Mouse (Mus musculus): ENCODE results near the gene Vgll4.

DNA sequence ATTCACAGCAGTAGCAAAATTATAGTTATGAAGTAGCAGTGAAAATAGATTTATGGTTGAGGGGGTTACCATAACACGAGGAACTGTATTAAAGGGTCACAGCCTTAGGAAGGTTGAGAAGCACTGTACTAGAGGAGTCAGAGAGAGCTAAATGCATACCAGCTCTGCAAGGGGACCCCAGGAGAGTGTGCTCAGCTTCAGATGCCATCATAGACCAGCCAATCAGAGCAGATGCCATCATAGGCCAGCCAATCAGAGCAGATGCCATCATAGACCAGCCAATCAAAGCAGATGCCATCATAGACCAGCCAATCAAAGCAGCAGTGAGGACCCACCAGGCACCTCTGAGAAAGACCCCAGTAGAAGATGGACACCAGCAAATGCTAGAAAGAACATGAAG, 134.0 kb downstream of the Vgll4 start:
- TF ChIP-seq CTCF (IDR thresholded peaks at IDR 0.05; ENCODE audit: low read depth, low read length) (no peak), GATA1 (IDR thresholded peaks at IDR 0.05; ENCODE audit: borderline replicate concordance, low read length) (no peak)
